ENCODE assay signal across 8 mouse cellular contexts in the genomic region with DNA sequence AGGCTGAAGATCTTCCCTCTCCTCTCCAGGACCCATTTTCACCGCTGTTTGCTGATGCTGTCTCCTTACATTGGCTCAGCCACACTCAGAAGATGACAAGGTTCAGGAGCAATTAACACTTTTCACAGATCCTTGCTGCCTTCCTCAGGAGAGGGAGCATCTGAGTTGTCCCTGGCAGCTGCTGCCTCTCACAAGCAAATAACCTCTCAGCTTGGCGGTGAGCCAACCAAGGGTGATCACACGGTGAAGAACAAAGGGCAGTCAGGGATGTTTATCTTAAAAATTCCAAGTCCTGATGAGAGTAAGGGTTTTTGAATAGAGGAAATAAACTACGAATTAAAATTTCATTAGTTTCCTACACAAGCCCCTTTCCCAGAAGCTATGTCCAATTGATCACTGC.
DNase-seq lines count a peak whose midpoint lies in the region; ATAC-seq lines count a peak whose summit lies in the region.

No protein-coding gene starts in this region.

- no peaks in the 10 kb centered on the region for H3K36me3 ChIP-seq in midbrain, embryonic 14.5 days (ENCODE audit: control insufficient read depth, insufficient read depth, low read length)
- H3K36me3 ChIP-seq in midbrain, embryonic 15.5 days (replicated peaks) = no peaks in the 10 kb centered on the region
- no peaks in the 10 kb centered on the region for H3K36me3 ChIP-seq in lung, embryonic 15.5 days

- no peak for ATAC-seq in midbrain, embryonic 14.5 days (ENCODE audit: low FRiP score, low TSS enrichment)
- no peak for ATAC-seq in midbrain, embryonic 15.5 days (replicated peaks)
- ATAC-seq in lung, embryonic 15.5 days (ENCODE audit: borderline replicate concordance, extremely low read depth, low FRiP score, low TSS enrichment) = peak; percentile 75; the same call in 1 of the 2 replicates

- no peak overlapping the region for H3K9ac ChIP-seq in midbrain, embryonic 14.5 days (replicated peaks; ENCODE audit: low read length)
- H3K9ac ChIP-seq in midbrain, embryonic 15.5 days = no peak overlapping the region
- H3K9ac ChIP-seq in lung, embryonic 15.5 days = no peak overlapping the region

- no peak overlapping the region for H3K4me2 ChIP-seq in midbrain, embryonic 14.5 days (ENCODE audit: low read length)
- no peak overlapping the region for H3K4me2 ChIP-seq in midbrain, embryonic 15.5 days
- no peak overlapping the region for H3K4me2 ChIP-seq in lung, embryonic 15.5 days

- no peak overlapping the region for H3K4me3 ChIP-seq in midbrain, embryonic 14.5 days (replicated peaks; ENCODE audit: low read depth, low read length)
- no peak overlapping the region for H3K4me3 ChIP-seq in midbrain, embryonic 15.5 days
- no peak overlapping the region for H3K4me3 ChIP-seq in lung, embryonic 15.5 days

- H3K9me3 ChIP-seq in midbrain, embryonic 14.5 days (ENCODE audit: control insufficient read depth, low read length) = no peaks in the 10 kb centered on the region
- no peaks in the 10 kb centered on the region for H3K9me3 ChIP-seq in midbrain, embryonic 15.5 days
- no peaks in the 10 kb centered on the region for H3K9me3 ChIP-seq in lung, embryonic 15.5 days

- DNase-seq in embryo, embryonic 10 days (ENCODE audit: low spot score) = peak; percentile 29
- DNase-seq in embryo, embryonic 9.5 days (ENCODE audit: extremely low spot score) = no peak
- peak; percentile 76 for DNase-seq in midbrain, embryonic 14.5 days
- peak; percentile 46 to 64 for DNase-seq in cerebellum, postnatal 14 days
- DNase-seq in frontal cortex, postnatal 14 days (ENCODE audit: low spot score in 2 of 2) = no peak
- no peak for DNase-seq in spleen, postnatal 10 days (ENCODE audit: low spot score in 2 of 2)

- 51% methylated on average over 4 of the region's 4 CpGs for WGBS in midbrain, embryonic 14.5 days
- 30% methylated on average over 4 of the region's 4 CpGs for WGBS in midbrain, embryonic 15.5 days
- 11% methylated on average over 4 of the region's 4 CpGs for WGBS in lung, embryonic 15.5 days

- no peak overlapping the region for H3K27ac ChIP-seq in midbrain, embryonic 14.5 days (replicated peaks; ENCODE audit: low read depth, low read length)
- no peak overlapping the region for H3K27ac ChIP-seq in midbrain, embryonic 15.5 days
- peak overlapping the region; percentile 64 for H3K27ac ChIP-seq in lung, embryonic 15.5 days

- H3K4me1 ChIP-seq in midbrain, embryonic 14.5 days (ENCODE audit: control insufficient read depth, insufficient read depth, low read length) = peaks cover 3% of the 10 kb centered on the region; the same call in 1 of the 2 replicates
- peaks cover 19% of the 10 kb centered on the region for H3K4me1 ChIP-seq in midbrain, embryonic 15.5 days
- peaks cover 14% of the 10 kb centered on the region for H3K4me1 ChIP-seq in lung, embryonic 15.5 days

- H3K27me3 ChIP-seq in midbrain, embryonic 14.5 days (ENCODE audit: control insufficient read depth, insufficient read depth, low read length) = no peaks in the 10 kb centered on the region
- H3K27me3 ChIP-seq in midbrain, embryonic 15.5 days (replicated peaks) = no peaks in the 10 kb centered on the region
- no peaks in the 10 kb centered on the region for H3K27me3 ChIP-seq in lung, embryonic 15.5 days

Comparison
In these comparisons a context has a peak if more than half of its experiments do, and no peak if none do; other contexts are left out.
1. DNase-seq: peak in embryo, embryonic 10 days (single experiment), midbrain, embryonic 14.5 days (single experiment) and cerebellum, postnatal 14 days (2 of 2); none in embryo, embryonic 9.5 days (single experiment), frontal cortex, postnatal 14 days (0 of 2) and spleen, postnatal 10 days (0 of 2).